Mouse (Mus musculus) regulatory T cell (primary cell): Measurements from ENCODE around the gene Hck.

Experiments used
- in situ Hi-C: fragments of 300-600 bp; cut with MboI, MseI; formaldehyde crosslinking; loops from one replicate; pipeline ENCODE4 v1.15.1; 2025; ENCODE audit warnings: high pct_unique_total_duplicates

Gene Hck

DNA sequence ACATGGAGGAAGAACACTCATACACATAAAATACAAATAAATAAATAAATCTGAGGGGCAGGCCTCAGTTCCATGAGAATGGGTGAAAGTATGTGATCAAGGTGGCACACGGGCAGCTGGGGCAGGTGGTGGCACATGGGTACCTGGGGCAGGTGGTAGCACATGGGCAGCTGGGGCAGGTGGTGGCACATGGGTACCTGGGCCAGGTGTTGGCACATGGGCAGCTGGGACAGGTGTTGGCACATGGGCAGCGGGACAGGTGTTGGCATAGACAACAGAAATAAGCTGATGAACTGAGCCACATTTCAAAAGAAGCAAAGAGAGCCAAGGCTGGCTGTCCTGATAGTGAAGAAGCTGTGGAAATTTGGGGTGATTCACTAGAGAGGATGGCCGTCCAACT is 41.5 kb downstream of the Hck start:
- in situ Hi-C loops: no loop called here

- in situ Hi-C loops: no loop called here
Measured at GRCm38 (mm10) chr2:153151026-153151425, 42.8 kb downstream of the Hck start.

- in situ Hi-C loops: no loop called here
Measured at GRCm38 (mm10) chr2:153151926-153152665, 43.8 kb downstream of the Hck start.

GRCm38 (mm10) chr2:153153033-153153450 is 44.8 kb downstream of the Hck start:
- in situ Hi-C loops: no loop called here

DNA sequence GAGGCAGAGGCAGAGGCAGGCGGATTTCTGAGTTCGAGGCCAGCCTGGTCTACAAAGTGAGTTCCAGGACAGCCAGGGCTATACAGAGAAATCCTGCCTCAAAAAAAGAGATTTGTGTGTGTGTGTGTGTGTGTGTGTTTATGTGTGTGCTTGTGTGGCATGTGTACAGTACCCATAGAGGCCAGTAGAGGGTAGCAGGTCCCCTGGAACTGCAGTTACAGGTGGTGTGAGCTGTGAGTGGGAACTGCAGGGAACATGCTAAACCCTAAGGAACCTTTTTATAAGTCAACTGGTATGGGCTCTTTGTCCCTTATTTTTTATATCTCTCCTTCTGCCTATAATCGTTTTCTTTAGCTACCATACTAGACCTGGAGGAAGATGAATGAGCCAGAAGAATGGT is 49.0 kb downstream of the Hck start:
- in situ Hi-C loops: no loop called here

GRCm38 (mm10) chr2:153160133-153160532 is 51.9 kb downstream of the Hck start:
- in situ Hi-C loops: no loop called here

DNA sequence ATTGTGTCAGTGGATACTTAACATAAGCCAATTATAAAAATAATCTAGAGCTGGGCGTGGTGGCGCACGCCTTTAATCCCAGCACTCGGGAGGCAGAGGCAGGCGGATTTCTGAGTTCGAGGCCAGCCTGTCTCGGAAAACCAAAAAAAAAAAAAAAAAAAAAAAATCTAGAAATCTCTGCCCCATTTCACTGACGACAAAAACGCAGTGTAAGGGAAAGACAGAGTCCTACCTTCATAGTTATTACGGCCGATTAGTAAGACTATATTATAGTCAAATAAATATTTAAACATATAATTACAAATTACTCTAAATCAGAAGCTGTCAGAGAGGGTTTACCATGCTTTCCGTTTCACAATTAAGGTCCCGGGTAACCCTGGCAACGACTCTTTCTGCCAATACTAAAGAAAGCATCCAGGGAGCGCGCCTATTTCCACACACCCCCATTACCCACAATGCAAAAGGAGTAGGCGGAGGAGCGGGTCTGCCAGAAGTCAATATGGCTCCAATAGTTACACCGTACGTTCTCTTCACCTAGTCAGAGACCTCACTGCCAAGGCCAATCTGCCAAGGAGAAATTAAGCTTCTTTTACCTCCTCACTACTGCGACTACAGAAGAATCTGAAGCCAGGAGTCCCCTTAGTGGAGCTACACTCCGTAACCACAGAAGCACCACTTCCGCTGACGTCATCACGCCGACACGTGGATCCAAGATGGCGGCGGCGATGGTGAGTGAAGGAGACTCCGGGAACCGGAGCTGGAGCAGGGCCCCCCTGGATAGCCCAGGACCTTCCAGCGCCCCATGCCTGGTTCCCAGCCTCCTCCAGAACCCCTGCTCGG is 52.8 kb downstream of the Hck start, which contains the start of gene Tm9sf4:
Tm9sf4 (plus strand) TSS at position 460 of the 840 bp plus-strand sequence.
- in situ Hi-C loops: no loop called here

DNA sequence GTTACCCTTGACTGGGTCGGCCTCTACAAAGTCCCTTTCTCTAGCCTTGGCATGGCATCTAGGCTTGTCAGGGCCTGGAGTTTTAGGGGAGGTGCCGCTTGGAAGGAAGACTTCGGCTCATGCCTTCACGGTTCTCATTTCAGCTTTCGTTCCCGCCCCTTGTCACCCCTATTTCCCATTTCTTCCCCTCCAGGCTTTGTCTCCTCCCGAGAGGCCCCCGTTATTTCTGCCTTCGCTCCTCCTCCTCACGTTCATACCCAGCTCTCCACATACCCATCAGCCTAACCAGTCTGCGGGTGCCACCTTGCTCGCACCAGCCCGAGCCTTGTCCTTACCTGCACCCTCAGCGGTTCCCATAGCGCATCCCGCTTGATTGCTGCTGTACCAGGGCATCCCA is 53.4 kb downstream of the Hck start:
- in situ Hi-C loops: no loop called here

DNA sequence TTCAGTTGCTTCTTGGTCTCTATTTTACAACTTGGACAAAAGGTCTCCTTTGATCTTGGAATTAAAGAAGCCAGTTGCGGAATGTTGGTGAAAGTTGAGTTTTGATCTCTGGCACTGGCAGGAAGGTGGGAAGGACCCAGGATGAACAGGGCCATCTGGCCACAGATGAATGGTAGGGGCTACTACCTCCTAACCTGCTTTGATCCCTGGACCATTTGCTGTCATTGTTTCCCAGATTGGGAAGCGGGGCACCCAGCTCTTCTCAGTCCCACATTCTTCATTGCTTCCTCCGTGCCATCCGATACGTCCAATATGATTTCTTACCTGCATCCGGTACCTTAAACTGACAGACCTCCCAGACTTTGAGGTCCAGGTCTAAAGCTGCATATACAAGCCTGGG is 58.9 kb downstream of the Hck start:
- in situ Hi-C loops: no loop called here

GRCm38 (mm10) chr2:153168134-153168820 is 60.0 kb downstream of the Hck start:
- in situ Hi-C loops: no loop called here

DNA sequence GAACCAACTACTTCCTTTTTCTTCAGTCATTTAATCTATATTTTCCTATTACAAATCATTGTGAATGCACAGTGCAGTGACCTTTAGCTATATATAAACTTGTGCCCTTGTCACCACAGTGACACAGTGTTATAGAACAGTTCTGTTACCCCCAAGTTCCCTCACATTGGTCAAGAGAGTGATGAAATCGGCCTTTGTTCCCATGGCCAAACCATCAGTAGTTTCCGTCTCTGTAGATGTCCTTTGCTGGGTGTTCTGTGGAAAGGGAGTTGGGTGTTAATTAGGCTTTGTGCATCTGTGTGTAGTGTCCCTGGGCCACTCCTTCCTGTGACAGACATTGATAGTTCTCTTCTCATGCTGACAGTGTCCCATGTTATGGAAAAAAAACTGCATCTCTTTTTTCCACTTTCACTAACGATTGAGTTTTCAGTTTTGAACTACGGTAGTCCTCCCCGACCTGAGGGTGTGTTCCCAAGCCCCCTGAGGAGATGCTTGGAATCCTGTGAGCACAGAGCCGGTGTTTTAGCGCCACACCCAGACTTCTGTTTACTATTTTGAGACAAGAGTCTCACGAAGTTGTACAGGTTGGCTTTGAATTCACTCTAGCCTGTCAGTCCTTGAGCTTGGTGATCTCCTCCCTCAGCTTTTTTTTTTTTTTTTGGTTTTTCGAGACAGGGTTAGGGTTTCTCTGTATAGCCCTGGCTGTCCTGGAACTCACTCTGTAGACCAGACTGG is 62.4 kb downstream of the Hck start:
- in situ Hi-C loops: no loop called here

DNA sequence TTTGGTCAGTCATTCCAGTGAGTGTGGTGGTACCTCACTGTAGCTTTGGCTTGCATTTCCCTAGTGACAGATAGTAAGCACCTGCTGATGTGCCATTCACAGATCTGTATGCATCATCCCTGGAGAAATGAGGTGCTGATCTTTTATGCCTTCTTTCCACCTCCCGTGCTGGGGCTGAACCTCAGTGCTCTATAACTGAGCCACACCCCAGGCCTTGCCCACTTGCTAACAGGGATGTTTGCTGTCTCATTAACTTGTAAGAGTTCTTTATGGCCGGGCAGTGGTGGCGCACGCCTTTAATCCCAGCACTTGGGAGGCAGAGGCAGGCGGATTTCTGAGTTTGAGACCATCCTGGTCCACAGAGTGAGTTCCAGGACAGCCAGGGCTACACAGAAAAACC is 63.7 kb downstream of the Hck start:
- in situ Hi-C loops: no loop called here

DNA sequence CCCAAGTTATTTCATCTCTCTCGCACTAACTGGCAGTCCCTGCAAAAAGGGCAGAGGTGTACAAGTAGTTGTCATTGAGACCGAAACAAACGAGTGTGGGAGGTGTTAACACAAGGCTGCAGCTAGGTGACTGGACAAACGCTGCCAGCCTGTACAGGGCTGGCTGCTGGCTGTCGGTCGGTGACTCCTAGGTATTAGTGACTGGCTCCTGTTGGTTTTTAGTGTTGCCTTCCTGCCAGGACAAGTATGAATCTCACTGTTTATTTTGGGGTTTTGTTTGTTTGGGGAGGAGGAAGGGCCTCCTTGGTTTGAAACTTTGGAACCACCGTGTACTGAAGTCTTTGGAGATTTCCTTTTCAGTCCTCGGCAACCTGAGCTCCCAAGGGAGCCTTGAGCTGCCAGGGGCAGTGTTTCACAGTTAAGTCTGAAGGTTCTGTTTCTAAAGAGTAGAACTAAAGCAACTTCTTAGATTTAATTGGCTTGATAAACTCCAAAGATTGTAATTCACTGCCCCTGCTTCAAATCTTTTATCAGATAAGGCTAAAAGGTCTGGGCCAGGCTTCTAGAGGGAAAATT is 67.8 kb downstream of the Hck start:
- in situ Hi-C loops: no loop called here

DNA sequence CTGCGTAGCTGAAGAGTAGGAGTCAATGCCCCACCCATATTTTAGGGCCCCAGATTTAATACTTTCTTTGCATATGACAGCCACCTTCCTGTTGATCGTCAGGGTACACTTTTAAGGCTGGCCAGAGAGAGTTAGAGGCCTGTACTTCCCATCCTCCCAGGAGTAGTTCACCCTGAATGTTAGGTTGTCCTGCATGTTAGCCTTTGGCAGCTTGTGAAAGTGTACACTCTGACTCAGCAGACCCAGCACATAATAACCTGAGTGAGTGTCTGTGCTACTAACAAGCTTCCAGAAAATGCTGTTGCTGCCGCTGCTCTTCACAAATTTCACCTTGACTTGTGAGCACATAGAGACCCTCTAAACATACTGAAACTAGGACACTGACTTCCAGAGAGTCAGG is 68.9 kb downstream of the Hck start:
- in situ Hi-C loops: no loop called here

GRCm38 (mm10) chr2:153179126-153179860 is 71.0 kb downstream of the Hck start:
- in situ Hi-C loops: no loop called here

- in situ Hi-C loops: no loop called here
Measured at GRCm38 (mm10) chr2:153179961-153180360, 71.7 kb downstream of the Hck start.

- in situ Hi-C loops: no loop called here
Measured at GRCm38 (mm10) chr2:153186176-153186591, 77.9 kb downstream of the Hck start.

DNA sequence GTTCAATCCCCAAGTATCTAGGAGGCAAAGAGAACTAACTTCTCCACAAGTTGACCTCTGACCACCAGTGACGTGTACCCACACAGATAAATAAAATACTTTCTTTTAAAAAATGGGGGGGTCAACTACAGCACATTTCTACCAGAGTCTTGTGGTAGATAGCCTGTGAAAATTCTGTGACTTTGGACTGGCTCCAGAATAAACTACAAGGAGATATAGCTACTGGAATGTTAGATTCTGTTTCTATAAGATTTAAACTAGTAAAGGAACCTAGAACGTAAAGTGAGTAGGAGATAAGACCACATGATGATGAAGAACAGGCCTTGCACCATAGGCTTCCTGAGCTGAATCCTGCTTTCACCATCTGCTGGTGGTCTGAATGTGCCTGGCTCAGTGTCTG is 79.6 kb downstream of the Hck start:
- in situ Hi-C loops: no loop called here

GRCm38 (mm10) chr2:153191242-153191641 is 83.0 kb downstream of the Hck start:
- in situ Hi-C loops: no loop called here

DNA sequence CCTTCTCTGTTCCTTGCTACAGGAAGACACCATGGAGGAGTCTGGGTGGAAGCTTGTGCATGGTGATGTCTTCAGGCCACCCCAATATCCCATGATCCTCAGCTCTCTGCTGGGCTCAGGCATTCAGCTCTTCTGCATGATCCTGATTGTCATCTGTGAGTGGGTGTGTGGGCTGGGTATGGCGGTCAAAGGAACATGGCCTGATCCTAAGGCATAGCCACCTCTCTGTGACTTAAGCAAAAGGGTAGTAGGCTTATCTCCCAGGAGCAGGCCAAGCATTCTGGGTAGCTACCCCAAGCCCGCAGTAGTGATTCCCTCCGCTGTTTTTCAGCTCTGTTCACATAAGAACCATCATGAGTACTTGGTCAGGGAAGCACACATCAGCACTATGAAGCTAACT is 86.0 kb downstream of the Hck start:
- in situ Hi-C loops: no loop called here

DNA sequence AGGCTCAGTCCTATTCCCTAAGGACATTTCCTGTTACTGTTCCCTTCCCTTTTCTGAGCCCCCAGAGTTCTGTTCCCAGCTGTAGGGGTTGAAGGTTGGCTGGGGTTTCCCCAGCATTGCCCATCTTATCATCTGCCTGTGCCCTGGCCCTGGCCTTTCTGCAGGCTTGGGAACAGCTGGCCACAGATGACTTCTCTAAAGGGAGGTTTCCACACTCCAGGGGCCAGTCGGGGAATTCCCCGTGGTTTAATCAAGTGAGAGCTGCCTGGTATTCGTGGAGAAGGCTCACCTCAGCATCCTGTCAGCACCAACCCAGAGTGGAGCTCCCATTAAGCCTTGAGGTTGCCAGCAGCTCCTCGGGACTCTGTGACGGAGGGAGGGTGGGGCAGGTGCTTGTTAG is 90.2 kb downstream of the Hck start:
- in situ Hi-C loops: no loop called here
